Mouse (Mus musculus) Muller cell, postnatal 12 days (primary cell): Measurements from ENCODE around the gene Fam3c.
A peak's percentile ranks its signal among the peaks of the same experiment; 100 is the strongest.

Source experiments
- DNase-seq: peaks from one replicate; pipeline ENCODE4 v3.0.0-alpha.2; 2015; ENCODE audit errors: inconsistent ontology term

Gene Fam3c

DNA sequence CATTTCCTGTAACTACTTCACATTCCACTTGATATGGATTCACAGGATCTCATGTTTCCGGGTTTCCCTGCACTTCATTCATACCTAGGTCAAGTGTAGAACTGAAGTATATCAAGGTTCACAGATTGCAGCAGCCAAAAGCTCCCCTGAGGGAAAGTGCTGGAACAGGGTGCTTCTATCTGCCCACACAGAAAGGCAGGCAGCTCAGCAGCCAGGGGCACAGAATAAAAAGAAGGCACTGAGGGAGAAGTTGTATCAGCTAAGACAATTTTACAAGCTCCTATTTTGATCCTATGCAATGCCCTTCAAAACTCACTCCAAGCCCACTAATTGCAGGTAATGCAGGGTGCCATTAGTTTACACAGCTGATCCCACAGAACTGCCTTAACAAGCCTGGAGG is 2.0 kb downstream of the Fam3c start:
- no peak for DNase-seq

DNA sequence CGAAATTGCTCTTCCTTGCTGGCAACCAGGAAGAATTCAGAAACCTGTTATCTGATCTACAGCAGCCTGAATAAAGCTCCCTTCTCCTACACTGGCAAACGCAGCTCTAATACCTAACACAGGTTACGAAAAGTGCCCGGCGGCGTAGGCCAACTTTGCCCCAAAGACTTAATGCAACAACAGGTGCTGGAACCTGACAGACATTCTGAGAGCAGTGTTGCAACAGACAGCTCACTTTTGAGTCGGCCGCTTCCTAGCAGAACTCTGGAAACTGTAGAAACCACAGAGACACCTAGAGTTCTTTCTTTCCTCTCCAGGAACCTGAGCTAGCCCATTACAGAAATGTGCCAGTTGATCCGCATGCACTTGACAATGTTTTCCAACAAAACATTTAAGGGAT is 4.5 kb downstream of the Fam3c start:
- DNase-seq, result no peak

DNA sequence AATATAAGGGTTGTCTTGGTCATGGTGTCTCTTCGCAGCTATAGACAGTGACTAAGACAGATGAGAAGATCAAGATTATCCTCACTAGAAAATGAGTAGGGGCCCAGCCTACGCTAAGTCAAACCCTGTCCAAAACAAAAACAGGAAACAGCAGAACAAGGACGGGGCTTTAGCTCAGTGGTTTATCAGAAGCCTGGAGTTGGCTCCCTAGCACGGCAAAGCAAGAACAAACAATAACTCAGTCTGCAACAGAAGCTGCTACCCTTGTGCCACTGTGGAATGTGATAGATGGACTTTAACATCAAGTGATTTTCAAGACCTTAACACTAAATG is 5.8 kb downstream of the Fam3c start:
- DNase-seq, result no peak

DNA sequence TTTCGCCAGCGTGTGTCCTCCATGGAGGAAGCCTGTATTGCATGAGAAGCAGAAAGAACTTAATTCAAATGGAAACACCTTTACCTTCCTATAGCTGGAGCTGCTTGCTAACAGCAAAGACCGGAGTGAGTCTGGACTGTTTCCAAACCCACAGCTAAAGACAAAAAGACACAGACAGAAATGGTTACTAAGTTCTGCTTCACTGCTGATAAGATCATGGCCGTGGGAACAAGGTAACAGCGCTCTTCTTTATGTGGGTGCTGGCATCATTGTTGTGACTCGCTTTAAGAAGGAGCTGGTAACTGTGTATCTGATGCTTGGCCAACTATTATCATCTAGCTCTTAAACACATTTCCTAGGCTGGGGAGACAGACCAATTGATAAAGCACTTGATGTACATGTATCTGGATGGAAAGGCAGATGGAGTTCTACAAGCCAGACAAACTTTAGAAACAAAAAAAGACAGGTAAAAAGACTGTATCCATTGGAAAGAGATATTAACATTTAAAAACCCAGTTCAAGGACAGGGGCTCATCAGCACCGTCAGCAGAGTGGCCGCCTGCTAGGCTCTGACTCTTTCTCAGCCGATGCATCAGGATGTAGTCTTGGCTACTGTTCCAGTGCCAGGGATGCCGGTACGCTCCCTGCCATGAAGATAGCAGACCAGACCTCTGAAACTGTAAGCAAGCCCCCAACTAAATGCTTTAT is 6.4 kb downstream of the Fam3c start:
- DNase-seq, result no peak

DNA sequence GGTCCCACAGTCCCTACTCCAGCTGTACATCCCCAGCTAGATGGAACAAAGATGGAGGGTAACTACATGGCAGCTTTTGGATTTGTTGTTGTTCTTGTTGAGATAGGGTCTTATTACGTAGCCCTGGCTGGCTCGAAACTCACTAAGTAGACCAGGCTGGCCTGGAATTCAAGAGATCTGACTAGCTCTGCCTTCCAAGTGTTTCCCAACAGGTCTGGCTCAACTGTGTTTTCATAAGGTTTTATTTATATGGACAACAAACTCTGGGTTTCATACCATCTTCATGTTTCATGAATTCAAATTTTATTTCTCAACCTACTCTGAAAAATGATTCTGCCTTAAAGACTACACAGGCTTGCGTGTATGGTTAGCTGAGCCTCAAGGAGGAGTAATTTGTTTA is 7.1 kb downstream of the Fam3c start:
- no peak for DNase-seq

DNA sequence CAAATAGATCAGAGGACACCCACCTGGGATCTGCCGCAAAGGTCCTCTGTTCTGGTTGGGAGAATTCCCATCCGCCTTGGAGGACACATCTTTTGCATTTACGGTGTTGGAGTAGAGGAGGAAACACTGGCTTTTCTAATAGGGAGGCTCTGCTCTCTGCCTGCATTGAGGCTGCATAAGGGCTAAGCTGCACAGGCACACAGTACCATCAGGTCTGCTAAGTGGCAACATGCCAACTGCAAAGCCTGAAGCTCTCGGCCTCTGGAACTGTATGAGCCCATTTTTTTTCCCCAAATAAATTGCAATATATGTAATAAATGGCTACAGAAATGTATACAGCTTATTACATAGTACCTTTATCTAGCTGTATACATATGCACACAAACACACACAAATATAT is 7.9 kb downstream of the Fam3c start:
- no peak for DNase-seq

DNA sequence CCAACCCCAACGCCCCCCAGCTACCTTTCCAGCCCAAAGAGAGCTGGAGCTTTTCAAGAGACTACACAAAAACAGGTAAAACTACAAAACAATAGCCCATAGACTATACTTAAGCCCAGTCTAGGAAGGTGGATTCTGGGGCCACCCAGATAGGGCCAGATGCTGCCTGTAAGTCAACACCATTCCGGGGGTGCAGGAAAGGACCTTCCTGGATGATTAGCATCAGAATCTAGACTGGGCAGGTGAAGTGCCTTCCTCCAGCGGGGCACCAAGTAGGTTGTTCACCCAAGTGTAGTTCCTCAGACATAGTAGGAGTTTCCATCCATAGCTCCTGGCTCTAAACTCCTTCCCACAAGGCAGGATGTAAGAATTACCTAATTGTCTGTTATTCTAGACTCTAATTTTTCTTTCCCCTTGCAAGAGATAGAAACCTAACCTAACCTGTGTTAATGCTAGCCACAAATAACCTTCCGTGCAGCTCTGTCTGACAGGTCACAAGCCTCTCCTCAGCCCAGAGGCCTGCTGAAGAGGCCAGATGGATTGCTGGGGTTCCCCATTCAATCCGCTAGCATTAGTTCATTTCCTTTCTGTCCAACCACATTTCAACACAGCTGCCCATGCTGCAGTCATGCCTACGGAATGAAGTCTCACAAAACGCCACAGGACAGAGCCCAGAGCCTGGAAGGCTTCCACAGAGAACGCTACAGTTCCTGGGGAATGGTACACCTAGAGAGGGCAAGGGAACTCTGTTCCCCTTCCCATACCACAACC is 8.7 kb downstream of the Fam3c start:
- peak; percentile 28 for DNase-seq

DNA sequence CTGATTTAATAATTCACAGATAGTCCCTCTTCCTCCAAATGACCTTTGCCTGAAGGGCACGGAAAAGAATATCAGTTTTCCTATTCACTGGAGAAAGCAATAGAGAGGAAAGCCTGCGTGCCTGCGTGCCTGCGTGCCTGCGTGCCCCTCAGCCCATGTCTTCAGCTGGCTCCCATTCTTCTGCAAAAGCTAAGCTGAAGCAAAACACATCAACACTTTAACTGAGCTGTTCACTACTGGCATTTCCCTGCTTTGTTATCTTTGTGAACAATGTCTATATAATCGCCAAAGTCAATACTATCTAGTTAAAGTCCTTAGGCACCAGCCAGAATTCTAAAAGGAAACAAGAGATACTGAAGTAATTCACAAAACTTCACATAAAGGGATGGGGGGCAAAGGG is 11.6 kb downstream of the Fam3c start:
- no peak for DNase-seq

DNA sequence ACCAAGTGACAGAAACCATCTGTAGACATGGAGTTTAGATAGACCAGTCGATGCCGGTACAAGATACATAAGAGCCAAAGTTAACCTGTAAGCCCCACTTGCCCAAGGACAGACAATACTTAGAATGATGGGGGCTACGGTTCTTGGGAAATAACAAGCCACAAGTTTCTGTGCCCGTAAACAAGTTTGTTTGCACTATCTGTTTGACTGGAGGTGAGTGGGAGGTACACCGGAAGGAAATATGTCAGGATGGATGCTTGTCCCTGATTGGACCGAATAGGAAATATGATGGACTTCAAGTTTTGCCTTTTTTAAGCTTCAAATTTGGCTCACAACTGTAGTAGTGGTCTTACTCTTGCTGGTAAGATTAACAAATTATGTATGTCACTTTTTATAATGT is 12.3 kb downstream of the Fam3c start:
- DNase-seq, result no peak

DNA sequence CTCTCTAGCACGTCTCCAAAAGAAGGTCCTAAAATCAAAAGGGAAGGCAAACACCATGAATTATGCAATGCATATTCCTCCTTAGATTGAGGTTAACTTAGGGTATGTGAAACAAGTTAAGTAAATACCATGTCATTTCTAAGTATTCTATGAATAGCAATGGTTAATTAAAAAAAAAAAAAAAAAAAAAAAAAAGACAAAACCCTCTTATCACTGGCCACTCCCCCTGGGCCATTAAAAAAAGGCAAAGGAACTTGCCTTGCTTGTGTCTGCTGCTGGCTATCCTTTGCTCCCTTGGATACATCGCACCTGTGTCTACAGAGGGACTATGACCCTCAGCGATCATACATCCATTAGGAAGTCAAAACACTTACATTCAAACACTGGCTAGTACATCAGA is 12.8 kb downstream of the Fam3c start:
- DNase-seq, result no peak

DNA sequence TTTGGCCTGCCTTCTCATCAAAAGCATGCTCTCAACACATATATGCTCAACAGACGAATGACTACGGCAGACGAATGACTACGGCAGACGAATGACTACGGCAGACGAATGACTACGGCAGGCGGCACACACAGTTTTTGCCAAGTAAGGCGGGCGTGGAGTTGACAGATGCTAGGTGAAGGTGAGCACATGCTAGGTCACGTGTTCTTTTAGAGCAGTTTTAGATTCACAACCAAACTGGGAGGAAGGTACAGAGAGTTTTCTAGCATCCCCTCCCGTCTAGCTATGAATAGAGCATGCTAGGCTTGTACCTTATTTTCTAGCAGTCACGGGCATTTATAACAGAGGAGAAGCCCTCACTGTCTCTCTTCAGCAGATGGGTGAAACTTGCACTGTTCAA is 15.3 kb downstream of the Fam3c start:
- DNase-seq, result no peak

DNA sequence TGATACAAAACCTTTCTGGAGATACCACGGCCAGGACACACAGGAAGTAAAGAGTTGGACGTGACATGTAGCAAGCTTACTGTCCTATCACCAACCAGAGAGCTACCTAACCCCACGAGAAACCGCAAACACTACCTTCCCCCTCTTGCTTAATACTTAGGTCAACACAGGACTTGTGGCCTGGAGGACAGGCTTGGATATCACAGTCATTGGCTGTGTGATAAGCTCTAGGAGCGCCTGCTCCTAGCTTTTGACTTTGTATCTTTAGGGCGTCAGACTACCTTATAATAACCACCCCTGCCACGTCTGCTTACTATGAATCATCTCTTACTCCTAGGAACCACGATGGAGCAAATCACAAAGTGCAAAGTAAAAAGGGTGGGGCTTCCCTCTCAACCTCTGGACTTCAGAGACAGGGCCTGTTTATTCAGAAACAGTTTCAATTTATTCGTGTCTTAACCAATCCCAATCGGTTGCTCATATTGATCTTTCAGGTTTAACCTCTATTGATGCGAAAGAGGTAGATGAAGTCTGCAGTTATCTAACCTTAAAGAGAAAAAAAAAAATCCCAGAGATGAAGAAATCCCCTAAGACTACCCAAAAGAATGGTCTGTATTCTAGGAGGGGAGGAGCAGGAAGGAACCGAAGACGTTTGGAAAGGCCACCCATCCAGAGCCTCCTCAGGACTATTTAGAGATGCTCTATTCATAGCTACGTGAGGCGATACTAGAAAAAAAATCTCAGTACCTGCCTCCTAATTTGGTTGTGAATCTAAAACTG is 16.1 kb downstream of the Fam3c start:
- DNase-seq, result no peak

DNA sequence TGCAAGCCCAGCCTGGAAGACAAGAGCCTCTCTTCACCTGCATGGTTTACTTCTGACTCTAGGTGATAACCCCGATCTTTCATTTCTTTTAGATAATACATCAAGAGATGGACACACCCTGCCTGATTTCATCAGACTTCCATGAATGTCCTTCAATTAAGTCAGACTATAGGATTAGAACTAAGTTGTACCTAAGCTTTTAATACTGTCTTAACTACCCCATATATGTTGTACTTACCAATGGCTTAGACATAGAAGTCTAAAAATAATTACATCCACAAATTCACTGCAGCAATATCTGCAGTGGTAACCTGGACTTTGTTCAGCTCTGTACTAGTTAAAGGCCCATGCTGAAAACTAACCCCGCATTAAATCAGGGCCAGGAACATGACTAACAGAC is 23.5 kb downstream of the Fam3c start:
- DNase-seq, result no peak

DNA sequence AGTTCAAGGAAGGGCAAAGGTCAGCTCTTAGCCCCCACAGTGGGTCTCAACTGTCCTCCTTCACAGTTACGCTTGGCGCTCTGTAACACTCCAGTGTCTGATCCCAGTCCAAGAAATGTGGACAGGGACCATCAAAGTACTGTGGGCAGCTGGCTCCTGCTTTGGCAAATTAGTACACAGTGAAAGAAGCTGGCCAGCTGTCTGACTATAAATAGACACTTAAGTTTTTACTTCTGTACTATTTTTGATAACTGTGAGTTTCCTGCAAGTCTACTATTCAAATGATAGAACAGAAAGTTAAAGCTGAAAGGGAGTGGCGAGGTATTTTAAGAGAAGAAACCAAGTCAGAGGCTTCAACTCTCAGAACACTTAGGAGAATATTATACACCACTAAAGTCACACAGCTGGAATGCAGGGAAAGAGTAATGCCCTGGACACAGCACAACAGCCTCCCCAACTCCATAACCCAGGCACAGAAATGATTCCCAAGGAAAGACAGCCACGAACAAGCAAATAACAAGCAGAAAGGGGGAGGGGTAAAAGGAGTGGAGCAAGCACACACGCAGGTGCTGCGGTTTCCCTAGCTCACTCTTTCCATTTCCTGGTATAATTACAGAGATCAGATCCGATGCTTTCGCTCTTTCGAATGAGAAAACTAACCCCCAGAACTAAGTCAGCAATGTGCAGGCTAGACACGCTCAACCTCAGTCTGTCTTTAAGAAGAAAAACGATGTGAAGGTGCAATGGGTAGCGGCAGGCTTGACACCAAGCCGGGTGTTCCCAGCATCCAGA is 25.7 kb downstream of the Fam3c start:
- no peak for DNase-seq

DNA sequence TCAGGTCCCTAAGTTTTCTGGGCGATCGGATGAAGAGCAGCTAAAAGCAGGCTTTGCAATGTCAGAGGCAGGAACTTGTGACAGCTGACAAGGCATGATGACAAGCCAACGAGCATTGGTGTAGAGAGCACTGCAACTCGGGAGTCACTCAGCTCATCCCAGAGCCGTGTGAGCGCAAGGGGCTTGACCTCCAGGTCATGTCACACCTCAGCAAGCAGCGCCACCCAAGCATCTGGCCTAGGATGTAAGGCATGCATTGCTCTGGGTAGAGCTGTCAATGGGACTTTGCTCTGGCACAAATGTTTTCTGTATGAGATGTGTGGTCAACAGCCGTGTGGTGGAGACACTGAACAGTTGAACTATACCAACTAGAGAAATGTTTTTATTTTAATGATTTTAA is 28.1 kb downstream of the Fam3c start:
- DNase-seq, result no peak

DNA sequence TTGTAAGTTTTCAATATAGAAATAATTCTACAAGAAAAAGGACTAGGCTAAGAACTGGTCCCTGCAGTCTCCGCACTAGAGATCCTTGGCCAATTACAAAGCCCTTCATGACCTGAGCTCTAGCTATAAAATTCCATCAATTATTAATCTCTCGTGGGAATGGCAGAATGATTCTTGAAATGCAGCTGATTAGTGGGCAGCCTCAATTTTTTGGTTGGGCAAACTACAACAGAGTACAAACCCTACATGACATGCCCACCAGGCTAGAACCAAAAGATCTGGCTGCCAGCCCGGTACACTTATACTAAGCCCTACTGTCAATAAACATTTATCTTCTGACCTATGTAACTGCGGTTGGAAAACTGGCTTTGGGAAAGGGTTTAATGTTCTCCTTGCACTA is 29.0 kb downstream of the Fam3c start:
- DNase-seq, result peak; percentile 36

DNA sequence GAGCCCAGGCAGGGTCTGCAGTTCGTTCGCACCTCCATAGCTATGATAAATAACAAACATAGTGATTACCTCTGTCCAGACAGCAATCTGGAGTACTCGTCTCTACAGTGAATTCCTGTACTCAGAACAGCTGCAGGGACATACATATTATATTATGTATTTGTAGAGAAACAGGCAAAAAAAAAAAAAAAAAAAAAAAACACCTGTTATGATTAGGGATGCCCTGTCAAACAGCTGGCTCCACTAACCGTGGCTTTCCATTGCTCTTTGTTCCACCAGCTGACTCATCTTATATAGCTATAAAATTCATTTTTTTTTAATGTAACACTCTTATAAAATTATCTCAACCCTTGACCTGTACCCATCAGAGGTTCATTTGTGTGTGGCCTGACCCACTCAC is 29.8 kb downstream of the Fam3c start:
- DNase-seq, result no peak

DNA sequence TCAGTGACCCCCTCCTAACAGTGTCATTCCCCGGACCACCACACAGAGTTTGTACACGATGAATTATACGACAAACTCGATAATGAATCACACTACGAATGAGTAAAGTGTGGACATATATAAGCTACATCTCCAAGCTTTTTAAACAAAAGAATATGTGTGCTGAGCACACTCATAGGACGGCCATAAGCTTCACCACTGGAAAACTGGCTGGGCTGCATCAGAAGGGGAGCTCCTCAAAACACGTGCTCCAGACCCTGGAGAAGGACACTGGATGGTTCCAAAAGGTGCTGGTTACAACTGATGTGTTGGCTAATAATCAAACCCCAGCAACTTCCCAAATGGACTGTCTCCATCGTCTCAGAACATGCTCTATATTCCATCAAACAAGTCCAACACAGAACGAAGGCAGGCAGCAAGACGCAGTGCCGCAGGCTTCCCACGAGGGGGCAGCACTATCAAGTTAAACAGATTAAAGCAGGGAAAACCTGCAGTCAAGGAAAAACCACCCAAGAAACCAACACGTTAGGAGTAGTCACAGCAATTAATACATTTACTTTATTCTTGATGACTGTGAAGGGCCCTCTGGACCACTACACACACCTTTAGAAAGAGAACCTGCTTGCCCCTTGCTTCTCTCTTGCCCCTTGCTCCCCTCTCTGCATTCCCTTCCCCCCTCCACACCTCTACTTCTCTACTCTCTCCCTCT is 30.5 kb downstream of the Fam3c start:
- peak; percentile 52 for DNase-seq

DNA sequence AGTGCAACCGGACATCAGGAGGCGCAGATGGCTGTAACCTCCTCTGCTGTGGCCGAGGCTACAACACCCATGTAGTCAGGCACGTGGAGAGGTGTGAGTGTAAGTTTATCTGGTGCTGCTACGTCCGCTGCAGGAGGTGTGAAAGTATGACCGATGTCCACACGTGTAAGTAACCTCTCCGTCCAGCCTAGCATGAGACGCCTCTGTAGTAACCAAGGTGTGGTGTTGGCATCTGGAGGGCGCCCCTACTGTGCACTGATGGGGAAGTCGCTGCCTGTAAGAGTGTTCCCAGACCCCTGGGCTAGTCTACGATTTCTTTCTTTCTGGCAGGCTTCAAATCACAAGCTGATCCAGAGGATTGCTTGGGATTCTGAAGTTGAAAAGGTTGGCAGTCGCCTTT is 58.0 kb downstream of the Fam3c start:
- no peak for DNase-seq

DNA sequence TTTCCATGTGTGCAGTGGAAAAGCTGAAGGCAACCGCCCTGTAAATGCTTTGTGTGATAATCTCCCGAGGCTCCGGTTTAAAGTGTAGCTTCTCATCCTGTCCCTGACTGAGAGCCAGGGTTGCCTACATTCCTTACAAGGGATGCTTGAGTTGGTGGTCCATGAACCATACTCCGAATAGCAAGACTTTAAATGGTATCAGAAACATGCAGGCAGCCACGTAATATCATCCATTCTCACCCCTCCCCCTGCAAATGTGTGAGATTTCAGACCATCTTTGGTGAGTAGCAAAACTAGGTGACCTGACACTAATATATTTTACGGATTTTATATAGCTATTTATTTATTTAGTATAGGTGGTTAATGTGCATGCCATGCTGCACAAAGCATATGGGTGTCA is 59.0 kb downstream of the Fam3c start:
- DNase-seq, result no peak

DNA sequence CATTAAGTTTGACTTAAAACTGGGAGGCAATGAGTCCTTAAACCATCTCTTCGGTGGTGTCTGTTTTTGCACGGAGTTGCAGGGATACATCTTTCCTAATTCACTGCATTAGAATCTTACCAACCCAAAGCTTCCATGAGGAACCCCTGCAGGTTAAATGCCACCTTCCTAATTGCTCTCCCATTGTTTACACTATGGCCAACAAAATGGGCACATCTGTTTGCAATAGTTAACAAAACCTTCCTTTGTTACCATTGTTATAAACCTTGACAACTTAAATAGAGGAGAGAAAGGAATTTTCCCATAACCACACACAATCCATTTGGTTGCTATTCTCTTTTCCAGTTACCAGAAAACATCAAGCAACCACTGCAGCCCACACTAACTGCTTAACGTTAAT is 62.1 kb downstream of the Fam3c start:
- DNase-seq, result no peak

DNA sequence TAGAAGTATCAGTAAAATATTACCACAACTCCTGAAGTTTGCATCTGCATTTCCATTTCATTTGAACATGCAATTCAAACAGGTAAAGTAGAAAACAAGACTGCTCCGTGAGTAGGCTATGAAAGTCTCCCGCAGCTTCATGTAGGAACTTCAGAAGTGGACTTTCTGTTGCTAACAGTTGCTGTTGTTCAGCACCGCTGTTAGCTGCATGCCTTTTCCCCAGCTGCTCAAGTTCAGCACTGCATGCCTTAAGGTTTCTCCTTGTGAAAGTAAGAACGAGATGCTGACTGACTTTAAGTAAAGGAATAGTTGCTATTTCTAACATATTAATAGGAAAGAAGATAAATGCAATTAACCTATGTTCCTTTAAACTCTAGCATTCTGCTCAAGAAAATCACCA is 64.0 kb downstream of the Fam3c start:
- DNase-seq, result no peak
